Mouse (Mus musculus) kidney, adult 2 months (tissue): ENCODE data around the gene 2010300C02Rik.

Experiments used
- CTCF ChIP-seq: fragments of 200-500 bp; conservative IDR thresholded peaks from 2 replicates; pipeline ENCODE4 v1.5.1; 2011; ENCODE audit warnings: low read depth, mild to moderate bottlenecking, control low read depth, low read length, moderate library complexity, mixed read lengths; ENCODE audit not compliant: insufficient read depth, insufficient read length
- POLR2A ChIP-seq: fragments of 200-500 bp; IDR thresholded peaks from one replicate; pipeline ENCODE4 v1.6.1; 2011; ENCODE audit warnings: low read depth, low read length, control low read depth

DNA sequence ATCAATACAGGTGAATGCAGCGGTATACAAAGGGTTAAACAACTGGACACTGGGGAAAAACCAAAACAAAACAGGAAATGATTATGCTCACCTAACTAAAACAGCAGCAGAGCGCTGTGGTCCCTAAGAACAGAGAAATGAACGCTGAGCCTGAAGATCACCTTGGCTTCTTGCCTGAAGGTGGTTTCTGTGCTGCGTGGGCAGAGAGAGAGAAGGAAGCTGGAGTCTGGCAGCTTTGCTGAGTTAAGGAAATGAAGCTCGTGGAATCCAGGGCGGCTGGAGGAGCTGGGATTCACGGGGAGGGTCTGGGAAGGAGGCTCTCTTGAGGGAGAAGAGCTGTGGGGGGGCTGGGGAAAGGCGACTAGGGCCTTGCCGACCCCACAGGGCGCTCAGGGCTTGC is 8.2 kb upstream of the 2010300C02Rik start:
- TF ChIP-seq CTCF (no peak), POLR2A (no peak)
